Mouse (Mus musculus) right cerebral cortex, adult 18-20 months (tissue): ENCODE results near the gene Mapk8ip2.
A peak's percentile ranks its signal among the peaks of the same experiment; 100 is the strongest.

ENCODE experiments used
- DNase-seq: peaks from one replicate; pipeline ENCODE4 v3.0.0; 2022; ENCODE audit warnings: mixed read lengths

The Mapk8ip2 gene

DNA sequence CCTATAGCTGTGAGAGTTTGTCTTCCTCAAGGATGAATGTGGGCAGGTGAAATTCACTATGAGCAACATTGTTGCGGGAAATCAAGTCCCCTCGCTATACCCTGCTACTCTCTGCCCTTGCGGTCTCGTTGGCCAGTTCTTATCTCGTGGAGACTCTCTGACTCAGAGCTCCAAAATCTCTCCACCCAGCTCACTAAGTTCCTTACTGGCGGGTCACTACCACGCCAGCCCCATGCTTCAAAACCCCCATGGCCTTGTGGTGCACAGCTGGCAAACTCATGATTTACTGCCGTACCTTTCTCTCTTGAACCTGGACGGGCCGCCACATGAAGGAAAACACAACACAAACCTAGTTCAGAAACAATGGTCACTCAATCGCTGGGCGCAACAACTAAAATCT, 34.5 kb downstream of the Mapk8ip2 start:
- no peak for DNase-seq

- no peak for DNase-seq
Measured at GRCm38 (mm10) chr15:89488611-89489117, 35.0 kb downstream of the Mapk8ip2 start.

DNA sequence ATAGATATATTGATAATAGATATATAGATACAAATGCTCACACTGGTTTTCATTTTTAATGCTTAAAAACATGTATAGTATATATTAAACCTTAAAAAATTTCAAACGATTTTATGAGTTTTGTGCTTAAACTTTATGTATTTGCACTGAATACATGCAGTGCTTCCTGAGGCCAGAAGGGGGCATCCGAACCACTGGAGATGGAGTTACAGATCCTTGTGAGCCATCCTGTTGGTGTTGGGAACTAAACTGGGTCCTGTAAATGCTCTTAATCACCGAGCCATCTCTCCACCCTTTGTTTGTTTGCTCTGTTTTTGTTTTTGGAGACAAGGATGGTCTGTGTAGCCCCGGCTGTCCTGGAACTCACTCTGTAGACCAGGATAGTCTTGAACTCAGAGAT, 41.3 kb downstream of the Mapk8ip2 start:
- no peak for DNase-seq

- no peak for DNase-seq
Measured at GRCm38 (mm10) chr15:89496131-89496530, 42.4 kb downstream of the Mapk8ip2 start.

- no peak for DNase-seq
Measured at GRCm38 (mm10) chr15:89496841-89497240, 43.1 kb downstream of the Mapk8ip2 start.

DNA sequence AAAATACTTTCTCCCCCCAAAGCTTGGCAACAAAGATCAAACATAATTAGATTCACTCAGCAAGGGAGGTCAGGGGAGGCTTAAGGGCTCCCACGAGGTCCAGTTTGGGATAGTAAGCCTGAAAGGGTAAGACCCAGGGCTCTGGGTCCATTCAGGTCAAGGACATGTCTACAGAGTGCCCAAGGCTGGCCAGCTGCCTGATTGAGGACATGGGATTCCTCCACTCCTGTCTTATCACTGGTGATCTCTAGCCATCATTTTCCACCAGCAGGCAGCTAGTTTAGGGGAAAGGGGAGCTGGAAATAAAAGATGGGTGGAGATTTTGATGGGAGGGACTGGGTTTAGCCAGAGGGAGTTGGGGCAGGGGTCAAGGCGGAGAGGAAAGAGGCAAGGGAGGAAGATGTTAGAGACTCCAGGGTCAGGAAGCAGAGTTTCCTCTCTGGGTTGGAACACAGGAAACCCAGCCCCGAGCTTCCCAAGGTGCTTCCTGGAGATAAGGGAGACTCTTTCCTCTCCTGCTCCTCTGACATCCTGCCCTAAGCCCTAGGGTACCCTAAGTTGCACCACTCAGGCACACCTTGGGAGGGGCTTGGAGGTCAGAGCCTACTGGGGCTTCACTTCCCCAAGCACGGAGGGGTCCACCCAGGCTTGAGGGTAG, 43.8 kb downstream of the Mapk8ip2 start:
- no peak for DNase-seq

GRCm38 (mm10) chr15:89498049-89498960, 44.6 kb downstream of the Mapk8ip2 start:
- DNase-seq: peak; percentile 88

- no peak for DNase-seq
Measured at GRCm38 (mm10) chr15:89498961-89499688, 45.4 kb downstream of the Mapk8ip2 start, which contains the start of gene Shank3. Gene Shank3 (plus strand): TSS chr15:89499623.

- peak; percentile 51 for DNase-seq
Measured at GRCm38 (mm10) chr15:89499784-89500220, 46.1 kb downstream of the Mapk8ip2 start.

GRCm38 (mm10) chr15:89500221-89500791, 46.6 kb downstream of the Mapk8ip2 start:
- no peak for DNase-seq

DNA sequence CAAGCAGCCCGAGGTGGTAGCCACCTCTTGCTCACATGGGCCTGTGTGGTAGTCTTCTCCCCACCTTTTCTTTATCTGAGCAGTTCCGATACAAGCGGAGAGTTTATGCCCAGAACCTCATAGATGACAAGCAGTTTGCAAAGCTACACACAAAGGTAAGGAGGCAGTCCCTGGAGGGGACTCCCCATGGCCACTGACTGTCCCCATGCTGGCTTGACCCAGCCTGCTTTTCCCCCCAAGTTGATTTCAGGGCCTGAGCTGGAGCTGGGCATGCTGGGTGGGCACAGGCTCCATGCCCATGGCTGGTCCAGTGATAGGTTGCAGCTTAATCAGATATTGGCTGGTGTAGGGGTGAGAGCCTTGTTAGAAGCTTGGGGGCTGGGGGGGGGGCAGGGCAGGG, 47.6 kb downstream of the Mapk8ip2 start:
- no peak for DNase-seq

- no peak for DNase-seq
Measured at GRCm38 (mm10) chr15:89504838-89505237, 51.1 kb downstream of the Mapk8ip2 start.

DNA sequence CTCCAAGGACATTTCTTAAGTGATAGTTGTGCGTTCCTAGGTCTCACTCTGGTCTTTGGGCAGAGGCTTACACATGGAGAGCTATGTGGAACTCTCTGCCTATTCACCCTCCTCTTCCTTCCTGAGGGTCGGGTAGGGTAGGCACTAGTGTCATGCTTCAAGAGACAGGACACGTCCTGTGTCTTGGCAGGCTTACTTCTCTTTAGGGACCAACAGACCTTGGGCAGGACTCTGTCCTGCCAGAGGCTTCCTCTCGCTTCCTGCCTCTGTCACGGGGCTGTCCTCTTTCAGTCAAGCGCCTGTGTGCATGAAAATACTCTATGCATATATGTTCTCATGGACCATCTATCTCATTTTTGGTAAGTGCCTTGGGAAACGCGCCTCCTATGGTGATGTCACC, 54.0 kb downstream of the Mapk8ip2 start:
- no peak for DNase-seq

DNA sequence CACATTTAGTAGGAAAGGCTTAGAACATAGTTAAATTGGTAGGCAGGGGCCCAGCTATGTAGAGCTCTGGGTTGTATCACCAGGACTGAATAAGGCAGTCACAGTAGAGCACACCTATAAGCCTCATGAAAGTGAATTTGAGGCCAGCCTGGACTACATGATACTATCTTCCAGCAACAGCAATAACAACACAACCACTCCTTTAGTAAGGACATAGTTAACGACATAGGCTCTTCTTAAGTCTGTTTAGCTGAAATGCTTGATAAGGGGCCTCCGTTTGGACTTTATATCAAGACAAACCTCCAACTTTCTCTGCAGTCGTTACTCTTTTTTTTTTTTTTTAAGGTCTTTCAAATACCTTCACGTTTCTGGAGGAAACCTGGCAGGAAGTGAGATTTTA, 59.0 kb downstream of the Mapk8ip2 start:
- no peak for DNase-seq
